Mouse (Mus musculus) thymus, postnatal 36 days (tissue): Measurements from ENCODE around the gene Sv2b.

Experiments
- DNase-seq, 2 experiments: peaks; one replicate each; pipeline ENCODE4 v3.0.0; 2022; ENCODE audit warnings: mixed read lengths in 2 of 2

The Sv2b gene

DNA sequence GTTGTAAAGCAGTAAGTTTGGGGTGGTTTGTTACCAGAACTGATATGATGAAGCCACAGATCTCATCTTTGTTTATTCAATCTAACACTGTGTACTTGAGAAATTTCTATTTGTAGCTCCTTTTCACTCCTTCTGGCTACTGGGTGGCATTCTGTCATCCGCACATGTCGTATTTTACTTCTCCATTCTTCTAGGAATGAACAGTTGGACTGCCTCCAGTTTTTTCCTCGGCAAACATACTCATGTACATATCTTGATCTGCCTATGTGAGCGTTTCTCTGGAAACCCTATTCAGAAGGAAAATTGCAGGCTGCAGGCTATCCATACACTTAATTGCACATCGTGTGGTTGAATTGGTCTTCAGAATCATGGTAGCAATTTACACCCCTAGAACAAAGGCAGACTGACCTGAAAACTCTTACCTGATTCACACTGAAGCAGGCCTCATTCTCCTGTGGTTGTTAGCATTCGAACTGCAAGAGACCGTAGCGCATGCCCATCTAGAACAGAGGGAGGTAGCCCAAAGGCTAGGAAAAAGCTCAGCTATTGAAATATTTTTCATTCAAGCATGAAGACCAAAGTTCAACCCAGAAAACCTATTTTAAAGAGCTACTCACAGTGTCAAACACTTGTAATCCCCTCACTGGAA lies 231.4 kb downstream of the Sv2b start:
- DNase-seq, result no peak
